Comparison of ENCODE assay signal across 20 mouse cellular contexts in genomic region chr13:92053748-92054147, GRCm38 (mm10).
DNase-seq lines count a peak whose midpoint lies in the region; ATAC-seq lines count a peak whose summit lies in the region.
"Had no signal": no experiment of that assay in that cellular context is flagged by ENCODE, and none has a peak within 500 bp of the region (broad histone marks: within the 10 kb centered on the region; RNA-seq: fewer than 3 reads in every experiment).

No protein-coding gene starts in this region.

- intact Hi-C loops in left cerebral cortex, postnatal 10 days (cut with DNase I): no loop called here
- intact Hi-C loops in left cerebral cortex, postnatal 25 days (cut with DNase I): loop anchor here (2.0 to 5.0 kb wide), 2 partner anchors 75 to 184 kb away; no protein-coding TSS in a partner anchor

- ATAC-seq in frontal cortex, adult (ENCODE audit: low TSS enrichment): peak; percentile 89
- ATAC-seq: CD4-positive, CD25-positive, alpha-beta regulatory T cell, adult 4 months; forebrain, embryonic 14.5 days had no signal

- no peak for DNase-seq in frontal cortex, postnatal 14 days (ENCODE audit: low spot score in 2 of 2)
- DNase-seq in left cerebral cortex, adult 18-20 months (ENCODE audit: low spot score in 2 of 2): peak; percentile 47 to 67
- DNase-seq in left cerebral cortex, postnatal 10 days (ENCODE audit: extremely low spot score in 1 of 2, low spot score in 2 of 2): no peak
- DNase-seq in brain, adult 2 months (ENCODE audit: low read depth, low spot score): peak; percentile 80
- DNase-seq in left cerebral cortex, postnatal 25 days (ENCODE audit: low spot score in 2 of 2): peak; percentile 47 to 90
- DNase-seq in spleen, postnatal 36 days (ENCODE audit: low spot score in 2 of 2): no peak
- DNase-seq in spleen, adult 12 weeks (ENCODE audit: low spot score): no peak
- DNase-seq: adrenal gland, adult 8-10 months; adrenal gland, postnatal 36 days; B cell, adult 2 months; cerebellum, adult 11 months; cerebellum, adult 8-10 months; cerebellum, postnatal 14 days; embryo, embryonic 11 days; gastrocnemius, postnatal 14 days; heart, adult 2 months; heart, postnatal 14 days had no signal

Comparison
In these comparisons a context has a peak if more than half of its experiments do, and no peak if none do; other contexts are left out.
1. DNase-seq: peak in left cerebral cortex, adult 18-20 months (2 of 2), brain, adult 2 months (single experiment) and left cerebral cortex, postnatal 25 days (2 of 2); none in frontal cortex, postnatal 14 days (0 of 2), left cerebral cortex, postnatal 10 days (0 of 2), spleen, postnatal 36 days (0 of 2) and spleen, adult 12 weeks (single experiment).